Mouse (Mus musculus): ENCODE results near the gene Hist1h2be.

Gene Hist1h2be

GRCm38 (mm10) chr13:23620733-23621531 lies at the start of gene Hist1h2be:
Gene Hist1h2be, minus strand, starts transcription at chr13:23621124.
- DNase-seq (ENCODE audit: low read depth, low spot score) = peak; percentile 92

- no peak for DNase-seq (ENCODE audit: low read depth, low spot score)
These were observed 41.6 kb upstream of the Hist1h2be start for GRCm38 (mm10) chr13:23662536-23662935.

GRCm38 (mm10) chr13:23659636-23660366 lies 38.9 kb upstream of the Hist1h2be start:
- no peak for DNase-seq (ENCODE audit: low read depth, low spot score)

- DNase-seq (ENCODE audit: low read depth, low spot score) = peak; percentile 10
These were observed 9.7 kb upstream of the Hist1h2be start for GRCm38 (mm10) chr13:23630653-23631052.

- no peak for DNase-seq (ENCODE audit: low read depth, low spot score)
These were observed 2.0 kb upstream of the Hist1h2be start for GRCm38 (mm10) chr13:23622861-23623450.

- DNase-seq (ENCODE audit: low read depth, low spot score) = peak; percentile 92
These were observed 1.3 kb upstream of the Hist1h2be start, which contains the start of gene Hist1h1e for GRCm38 (mm10) chr13:23622175-23622671. Gene Hist1h1e, minus strand, starts transcription at chr13:23622558.

- peak; percentile 83 for DNase-seq (ENCODE audit: low read depth, low spot score)
These were observed 729 bp upstream of the Hist1h2be start for GRCm38 (mm10) chr13:23621532-23622174.

- no peak for DNase-seq (ENCODE audit: low read depth, low spot score)
These were observed 730 bp downstream of the Hist1h2be start for GRCm38 (mm10) chr13:23620056-23620732.

- no peak for DNase-seq (ENCODE audit: low read depth, low spot score)
These were observed 9.3 kb downstream of the Hist1h2be start for GRCm38 (mm10) chr13:23611638-23612037.

- DNase-seq (ENCODE audit: low read depth, low spot score) = no peak
These were observed 10.5 kb downstream of the Hist1h2be start for GRCm38 (mm10) chr13:23610393-23610792.

- DNase-seq (ENCODE audit: low read depth, low spot score) = no peak
These were observed 11.1 kb downstream of the Hist1h2be start for GRCm38 (mm10) chr13:23609844-23610243.

- DNase-seq (ENCODE audit: low read depth, low spot score) = no peak
These were observed 11.7 kb downstream of the Hist1h2be start for GRCm38 (mm10) chr13:23609209-23609608.

GRCm38 (mm10) chr13:23605052-23605451 lies 15.9 kb downstream of the Hist1h2be start:
- no peak for DNase-seq (ENCODE audit: low read depth, low spot score)

- no peak for DNase-seq (ENCODE audit: low read depth, low spot score)
These were observed 16.5 kb downstream of the Hist1h2be start for GRCm38 (mm10) chr13:23604452-23604851.

GRCm38 (mm10) chr13:23603182-23603699 lies 17.7 kb downstream of the Hist1h2be start:
- DNase-seq (ENCODE audit: low read depth, low spot score) = no peak

- peak; percentile 77 for DNase-seq (ENCODE audit: low read depth, low spot score)
These were observed 23.0 kb downstream of the Hist1h2be start for GRCm38 (mm10) chr13:23597957-23598356.

- no peak for DNase-seq (ENCODE audit: low read depth, low spot score)
These were observed 25.1 kb downstream of the Hist1h2be start for GRCm38 (mm10) chr13:23595622-23596372.

- no peak for DNase-seq (ENCODE audit: low read depth, low spot score)
These were observed 25.7 kb downstream of the Hist1h2be start for GRCm38 (mm10) chr13:23595185-23595584.

- no peak for DNase-seq (ENCODE audit: low read depth, low spot score)
These were observed 27.7 kb downstream of the Hist1h2be start for GRCm38 (mm10) chr13:23593051-23593770.

All from forelimb bud, embryonic 11.5 days (tissue).